Mouse (Mus musculus) cerebellum, postnatal 14 days (tissue): Measurements from ENCODE around the gene Olfr775.

ENCODE experiments used
- DNase-seq, 2 experiments: peaks; one replicate each; pipeline ENCODE4 v3.0.0; 2021; ENCODE audit warnings: mixed read lengths in 2 of 2

Gene Olfr775

DNA sequence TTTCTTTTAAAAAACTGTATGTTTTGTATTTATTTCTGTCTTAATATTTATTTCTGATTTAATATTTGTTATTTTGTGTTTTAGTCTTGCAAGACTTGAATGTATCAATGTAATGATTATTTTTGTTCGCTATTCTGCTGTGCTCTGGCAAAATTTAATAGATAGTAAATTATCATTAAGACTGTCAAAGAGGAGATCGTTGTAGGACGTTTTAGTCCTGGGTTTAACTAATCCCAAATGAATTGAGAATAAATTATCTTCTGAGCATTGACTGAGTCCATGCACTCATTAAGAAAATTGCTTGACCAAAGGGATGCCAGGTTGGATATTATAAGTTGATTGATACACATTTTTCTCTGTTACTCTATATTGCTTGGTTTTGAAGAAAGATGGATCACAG, at the start of gene Olfr775:
Olfr775 (plus strand) TSS at position 301 of the 400 bp plus-strand sequence.
- no peak for DNase-seq

DNA sequence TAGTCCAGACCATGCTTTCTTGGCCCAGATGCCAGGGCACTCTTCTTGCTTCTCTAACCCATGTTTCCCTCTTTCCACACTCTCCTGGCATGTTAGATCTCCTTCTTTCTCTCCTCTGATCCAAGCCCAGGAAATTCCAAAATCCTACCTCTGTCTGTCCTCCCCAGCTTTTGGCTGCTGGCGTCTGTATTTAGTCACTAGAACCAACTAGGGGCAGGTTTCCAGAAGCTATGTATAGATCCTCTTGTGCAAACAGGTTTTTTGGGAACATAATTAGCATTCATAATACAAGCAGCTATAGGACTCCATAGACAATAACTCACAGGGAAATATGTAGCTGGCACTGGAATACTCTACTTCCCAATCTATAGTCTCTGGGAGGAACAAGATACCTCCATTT, 17.5 kb upstream of the Olfr775 start:
- DNase-seq: no peak

DNA sequence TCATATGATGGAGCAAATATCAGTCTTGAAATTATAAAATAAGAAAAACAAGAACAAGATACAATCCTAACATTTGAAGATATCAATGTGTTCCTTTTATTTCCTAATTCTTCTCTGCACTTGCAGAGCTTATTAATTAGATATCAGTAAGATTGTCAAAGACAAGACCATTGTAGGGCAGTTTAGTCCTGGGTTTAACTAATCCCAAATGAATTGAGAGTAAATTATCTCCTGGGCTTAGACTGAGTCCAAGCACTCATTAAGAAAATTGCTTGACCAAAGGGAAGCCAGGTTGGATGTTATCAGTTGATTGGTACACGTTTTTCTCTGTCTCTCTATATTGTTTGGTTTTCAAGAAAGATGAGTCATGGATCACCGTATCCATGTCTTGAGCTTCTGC, 12.3 kb upstream of the Olfr775 start, which contains the start of gene Olfr774:
Olfr774 (plus strand) TSS at position 301 of the 400 bp plus-strand sequence.
- no peak for DNase-seq

DNA sequence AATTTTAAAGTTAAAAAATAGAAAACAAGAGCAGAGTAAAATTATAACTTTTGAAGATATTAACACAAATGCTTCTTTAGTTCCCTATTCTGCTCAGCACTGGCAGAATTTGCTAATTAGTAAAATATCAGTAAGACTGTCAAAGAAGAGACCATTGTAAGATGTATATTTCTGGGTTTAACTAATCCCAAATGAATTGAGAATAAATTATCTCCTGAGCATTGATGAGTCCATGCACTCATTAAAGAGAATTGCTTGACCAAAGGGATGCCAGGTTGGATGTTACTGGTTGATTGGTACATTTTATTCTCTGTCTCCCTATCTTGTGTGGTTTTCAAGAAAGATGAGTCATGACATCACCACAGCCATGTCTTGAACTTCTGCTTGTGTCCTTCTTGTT, 10.6 kb downstream of the Olfr775 start, which contains the start of gene Olfr776:
Olfr776 (plus strand) TSS at position 301 of the 400 bp plus-strand sequence.
- no peak for DNase-seq

DNA sequence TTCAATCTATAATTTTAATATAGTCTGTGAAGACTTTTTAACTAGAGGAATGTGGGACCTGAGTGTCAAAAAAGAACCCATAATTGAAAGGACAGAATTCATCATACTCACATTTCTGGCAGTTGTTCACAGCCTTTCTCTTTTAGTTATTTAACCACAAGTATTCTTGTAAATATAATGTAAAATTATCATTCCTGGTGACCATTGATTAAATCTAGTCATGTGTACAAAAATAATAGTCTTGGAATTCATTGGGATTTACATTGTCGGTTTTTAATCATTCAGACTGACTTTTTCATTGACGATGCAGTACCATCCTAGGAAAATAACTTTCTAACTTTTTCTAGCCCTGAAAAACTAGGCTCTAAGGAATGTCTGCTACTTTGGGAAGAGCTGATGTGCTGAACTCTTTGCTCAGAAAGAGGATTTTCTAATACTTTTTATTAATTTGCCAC, 22.9 kb downstream of the Olfr775 start, which contains the start of gene Olfr777:
Olfr777 (minus strand) TSS at position 405 of the 455 bp plus-strand sequence.
- DNase-seq: no peak
